Mouse (Mus musculus): ENCODE results near the gene Rnf185. TPM values are rescaled to one million over a fixed set of nuclear protein-coding genes. Genes with fewer than 3 reads are reported as not detected.

Rnf185 gene
- polyA plus RNA-seq, 1 experiment: 30.9 TPM

- 0 out of 2 replicates have a peak, but pooled peaks cover 2% of the 10 kb centered on the region for H3K4me1 ChIP-seq (ENCODE audit: control insufficient read depth, insufficient read depth, low read length)
- peak overlapping the region; percentile 88 for H3K27ac ChIP-seq (ENCODE audit: insufficient read depth, low read length)
- H3K4me3 ChIP-seq (ENCODE audit: insufficient read depth, low read length): peak overlapping the region; percentile 76
- no peak for TF ChIP-seq CTCF (IDR thresholded peaks at IDR 0.05; ENCODE audit: borderline replicate concordance, insufficient read depth, low read length)
- no peak for TF ChIP-seq POLR2A (IDR thresholded peaks at IDR 0.05; ENCODE audit: low read depth, low read length)
These were observed 606 bp upstream of the Rnf185 start for GRCm38 (mm10) chr11:3452769-3453168.

- TF ChIP-seq POLR2A (IDR thresholded peaks at IDR 0.05; ENCODE audit: low read depth, low read length) (no peak), CTCF (IDR thresholded peaks at IDR 0.05; ENCODE audit: borderline replicate concordance, insufficient read depth, low read length) (no peak)
- H3K4me3 ChIP-seq (ENCODE audit: insufficient read depth, low read length): peak overlapping the region; percentile 97
- 0 out of 2 replicates have a peak, but pooled peaks cover 2% of the 10 kb centered on the region for H3K4me1 ChIP-seq (ENCODE audit: control insufficient read depth, insufficient read depth, low read length)
- H3K27ac ChIP-seq (ENCODE audit: insufficient read depth, low read length): peak overlapping the region; percentile 85
These were observed 431 bp downstream of the Rnf185 start for GRCm38 (mm10) chr11:3451701-3452163.

DNA sequence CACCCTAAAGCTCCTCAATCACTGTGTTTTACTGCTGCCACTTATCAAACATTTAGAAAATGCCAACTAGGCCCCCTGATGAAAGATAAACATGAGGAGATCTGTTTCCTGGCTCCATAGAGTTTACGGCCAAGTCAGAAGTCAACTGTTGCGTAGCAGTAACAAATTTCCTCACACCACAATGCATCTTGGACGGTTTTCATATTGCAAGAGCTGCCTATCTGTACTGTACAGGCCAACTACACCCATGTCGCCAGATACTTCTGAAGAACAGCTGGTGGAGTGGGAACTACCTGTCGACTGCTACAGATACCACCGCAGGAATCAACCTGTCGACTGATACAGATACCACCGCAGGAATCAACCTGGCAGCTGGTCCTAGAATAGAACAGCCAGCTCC lies 7.3 kb downstream of the Rnf185 start:
- TF ChIP-seq CTCF (IDR thresholded peaks at IDR 0.05; ENCODE audit: borderline replicate concordance, insufficient read depth, low read length) (no peak), POLR2A (IDR thresholded peaks at IDR 0.05; ENCODE audit: low read depth, low read length) (no peak)
- no peak overlapping the region for H3K4me3 ChIP-seq (ENCODE audit: insufficient read depth, low read length)
- peaks cover 11% of the 10 kb centered on the region for H3K4me1 ChIP-seq (ENCODE audit: control insufficient read depth, insufficient read depth, low read length)
- H3K27ac ChIP-seq (ENCODE audit: insufficient read depth, low read length): no peak overlapping the region

DNA sequence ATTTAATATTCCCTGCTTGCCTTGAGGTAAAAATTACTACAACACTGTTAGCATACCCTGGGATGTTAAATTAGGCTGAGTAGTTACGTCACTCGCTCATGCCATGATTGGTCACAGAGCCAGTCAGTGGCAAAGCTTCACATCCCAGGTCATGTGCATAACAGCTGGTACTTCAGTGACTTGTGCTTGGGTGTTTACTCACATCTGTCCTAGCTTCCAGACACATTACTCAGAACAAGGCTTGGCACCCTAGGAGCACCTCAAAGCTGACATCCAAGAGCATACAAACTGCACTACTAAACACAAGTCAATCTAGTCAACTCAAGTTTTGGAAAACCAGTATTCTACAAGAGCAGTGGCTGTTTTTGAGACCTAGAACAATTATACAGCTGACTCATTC lies 9.1 kb downstream of the Rnf185 start:
- 0 out of 2 replicates have a peak overlapping the region, but pooled peaks have one; percentile 12 for H3K27ac ChIP-seq (ENCODE audit: insufficient read depth, low read length)
- peaks cover 12% of the 10 kb centered on the region for H3K4me1 ChIP-seq (ENCODE audit: control insufficient read depth, insufficient read depth, low read length)
- no peak for TF ChIP-seq CTCF (IDR thresholded peaks at IDR 0.05; ENCODE audit: borderline replicate concordance, insufficient read depth, low read length)
- TF ChIP-seq POLR2A (IDR thresholded peaks at IDR 0.05; ENCODE audit: low read depth, low read length): no peak
- no peak overlapping the region for H3K4me3 ChIP-seq (ENCODE audit: insufficient read depth, low read length)

- H3K4me1 ChIP-seq (ENCODE audit: control insufficient read depth, insufficient read depth, low read length): peaks cover 13% of the 10 kb centered on the region
- H3K27ac ChIP-seq (ENCODE audit: insufficient read depth, low read length): no peak overlapping the region
- TF ChIP-seq CTCF (IDR thresholded peaks at IDR 0.05; ENCODE audit: borderline replicate concordance, insufficient read depth, low read length): no peak
- no peak for TF ChIP-seq POLR2A (IDR thresholded peaks at IDR 0.05; ENCODE audit: low read depth, low read length)
- H3K4me3 ChIP-seq (ENCODE audit: insufficient read depth, low read length): no peak overlapping the region
These were observed 9.5 kb downstream of the Rnf185 start for GRCm38 (mm10) chr11:3442677-3443076.

DNA sequence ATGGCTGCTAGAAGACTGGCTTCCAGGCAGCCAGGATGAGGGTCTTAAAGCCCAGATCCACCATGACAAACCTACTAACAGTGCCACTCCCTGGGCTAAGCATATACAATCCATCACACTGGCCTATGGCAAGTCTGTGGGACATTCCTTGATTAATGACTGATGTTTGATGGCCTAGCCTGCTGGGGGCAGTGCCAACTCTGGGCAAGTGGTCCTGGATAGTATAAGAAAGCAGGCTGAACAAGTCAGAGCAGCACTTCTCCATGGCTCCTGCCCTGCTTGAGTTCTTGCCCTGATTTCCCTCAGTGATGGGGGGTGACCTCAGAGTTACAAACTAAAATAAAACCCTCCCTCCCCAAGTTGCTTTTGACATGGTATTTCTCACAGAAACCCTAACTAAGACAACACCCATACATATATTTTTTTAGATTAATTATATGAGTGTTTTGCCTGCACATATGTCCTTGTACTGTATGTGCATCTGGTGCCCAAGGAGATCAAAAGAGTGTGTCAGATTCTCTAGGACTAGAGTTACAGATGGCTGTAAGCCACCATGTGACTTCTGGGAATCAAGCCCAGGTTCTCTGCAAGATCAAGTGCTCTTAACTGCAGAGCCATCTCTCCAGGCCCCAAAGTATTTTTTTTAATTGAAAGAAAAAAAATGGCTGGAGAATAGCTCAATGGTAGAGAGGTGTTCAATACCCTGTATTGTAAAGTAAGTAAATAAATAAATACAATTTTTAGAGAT lies 10.3 kb downstream of the Rnf185 start:
- no peak overlapping the region for H3K27ac ChIP-seq (ENCODE audit: insufficient read depth, low read length)
- no peak overlapping the region for H3K4me3 ChIP-seq (ENCODE audit: insufficient read depth, low read length)
- no peak for TF ChIP-seq POLR2A (IDR thresholded peaks at IDR 0.05; ENCODE audit: low read depth, low read length)
- no peak for TF ChIP-seq CTCF (IDR thresholded peaks at IDR 0.05; ENCODE audit: borderline replicate concordance, insufficient read depth, low read length)
- peaks cover 13% of the 10 kb centered on the region for H3K4me1 ChIP-seq (ENCODE audit: control insufficient read depth, insufficient read depth, low read length)

GRCm38 (mm10) chr11:3437621-3438020 lies 14.5 kb downstream of the Rnf185 start:
- no peak overlapping the region for H3K27ac ChIP-seq (ENCODE audit: insufficient read depth, low read length)
- TF ChIP-seq POLR2A (IDR thresholded peaks at IDR 0.05; ENCODE audit: low read depth, low read length) (no peak), CTCF (IDR thresholded peaks at IDR 0.05; ENCODE audit: borderline replicate concordance, insufficient read depth, low read length) (no peak)
- peaks cover 4% of the 10 kb centered on the region; the same call in 1 of the 2 replicates for H3K4me1 ChIP-seq (ENCODE audit: control insufficient read depth, insufficient read depth, low read length)
- no peak overlapping the region for H3K4me3 ChIP-seq (ENCODE audit: insufficient read depth, low read length)

DNA sequence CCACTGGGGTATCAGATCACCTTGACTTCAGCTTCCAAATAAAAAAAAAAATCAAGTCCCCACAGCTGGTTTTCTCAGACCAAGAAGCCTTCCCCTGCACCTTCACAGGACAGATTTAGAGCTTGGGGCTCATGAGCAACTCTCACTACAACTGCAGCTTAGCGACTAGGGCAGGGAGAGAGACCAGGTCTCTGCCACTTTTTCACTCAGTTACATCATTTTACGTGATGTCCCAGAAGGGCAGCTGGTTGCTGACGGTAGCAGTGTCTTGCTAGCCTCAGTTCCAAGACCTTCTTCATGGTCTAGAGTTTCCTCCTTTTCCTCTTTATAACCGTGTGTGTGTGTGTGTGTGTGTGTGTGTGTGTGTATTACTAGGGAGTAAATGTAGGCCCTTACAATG lies 18.4 kb downstream of the Rnf185 start:
- TF ChIP-seq POLR2A (IDR thresholded peaks at IDR 0.05; ENCODE audit: low read depth, low read length) (no peak), CTCF (IDR thresholded peaks at IDR 0.05; ENCODE audit: borderline replicate concordance, insufficient read depth, low read length) (no peak)
- Histone ChIP-seq H3K4me3 (ENCODE audit: insufficient read depth, low read length) (no peak overlapping the region), H3K27ac (ENCODE audit: insufficient read depth, low read length) (no peak overlapping the region), H3K4me1 (ENCODE audit: control insufficient read depth, insufficient read depth, low read length) (0 out of 2 replicates have a peak, but pooled peaks cover 2% of the 10 kb centered on the region)

DNA sequence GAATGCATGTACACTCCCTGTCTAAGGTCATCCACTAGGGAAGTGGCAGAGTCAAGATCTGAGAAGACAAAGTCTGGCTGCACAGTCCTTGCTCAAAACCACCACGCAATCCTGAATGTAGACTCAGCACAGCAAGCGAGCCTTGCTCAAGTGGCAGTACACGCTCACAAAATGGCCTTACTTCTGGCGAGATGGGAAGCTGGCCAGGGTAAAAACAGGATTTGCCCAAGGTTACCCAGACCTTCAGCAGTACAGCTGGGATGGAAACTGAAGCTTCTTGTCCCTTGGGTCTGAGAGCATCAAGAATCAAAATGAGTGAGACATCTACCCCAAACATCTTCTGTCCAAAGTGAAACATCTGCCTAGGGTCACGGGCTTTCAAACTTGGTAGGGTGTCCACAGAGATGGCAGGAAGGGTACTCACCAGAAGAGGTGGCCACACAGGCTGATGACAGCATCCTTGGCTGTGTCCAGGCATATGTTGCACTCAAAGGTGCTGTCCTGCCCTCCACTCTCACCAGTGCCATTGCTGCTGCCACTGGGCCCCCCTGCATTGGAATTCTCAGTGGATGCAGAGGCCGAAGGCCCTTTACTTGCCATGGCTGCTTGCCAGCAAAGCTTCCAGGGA lies 20.1 kb downstream of the Rnf185 start:
- no peak for TF ChIP-seq POLR2A (IDR thresholded peaks at IDR 0.05; ENCODE audit: low read depth, low read length)
- TF ChIP-seq CTCF (IDR thresholded peaks at IDR 0.05; ENCODE audit: borderline replicate concordance, insufficient read depth, low read length): no peak
- H3K4me3 ChIP-seq (ENCODE audit: insufficient read depth, low read length): no peak overlapping the region
- no peaks in the 10 kb centered on the region for H3K4me1 ChIP-seq (ENCODE audit: control insufficient read depth, insufficient read depth, low read length)
- no peak overlapping the region for H3K27ac ChIP-seq (ENCODE audit: insufficient read depth, low read length)

- Histone ChIP-seq H3K4me3 (ENCODE audit: insufficient read depth, low read length) (no peak overlapping the region), H3K4me1 (ENCODE audit: control insufficient read depth, insufficient read depth, low read length) (no peaks in the 10 kb centered on the region), H3K27ac (ENCODE audit: insufficient read depth, low read length) (no peak overlapping the region)
- TF ChIP-seq CTCF (IDR thresholded peaks at IDR 0.05; ENCODE audit: borderline replicate concordance, insufficient read depth, low read length) (no peak), POLR2A (IDR thresholded peaks at IDR 0.05; ENCODE audit: low read depth, low read length) (no peak)
These were observed 20.6 kb downstream of the Rnf185 start for GRCm38 (mm10) chr11:3431515-3431914.

Measured in embryonic fibroblast, embryonic 13.5 days (primary cell).